Mouse (Mus musculus): Measurements from ENCODE around the gene Caprin1. TPM values are rescaled to one million over a fixed set of nuclear protein-coding genes. Genes with fewer than 3 reads are reported as not detected.

The Caprin1 gene
- polyA plus RNA-seq, 1 experiment from 2014 or later = 302 TPM

- Histone ChIP-seq H3K4me3 (ENCODE audit: low read length) (no peak overlapping the region), H3K9ac (ENCODE audit: low read length) (no peak overlapping the region), H3K4me1 (replicated peaks; ENCODE audit: control insufficient read depth, insufficient read depth, low read length) (no peaks in the 10 kb centered on the region), H3K27ac (ENCODE audit: low read length) (no peak overlapping the region), H3K36me3 (ENCODE audit: control insufficient read depth, insufficient read depth, low read length) (no peaks in the 10 kb centered on the region), H3K9me3 (ENCODE audit: control insufficient read depth, low read length) (no peaks in the 10 kb centered on the region), H3K27me3 (ENCODE audit: control insufficient read depth, insufficient read depth, low read depth, low read length) (no peaks in the 10 kb centered on the region), H3K4me2 (ENCODE audit: low read depth, low read length) (no peak overlapping the region)
- ATAC-seq (ENCODE audit: low read depth) = no peak
Observed at GRCm38 (mm10) chr2:103808466-103808865, 11.0 kb upstream of the Caprin1 start.

- ATAC-seq (ENCODE audit: low read depth) = no peak
- no peaks in the 10 kb centered on the region for H3K4me1 ChIP-seq (replicated peaks; ENCODE audit: control insufficient read depth, insufficient read depth, low read length)
- H3K27ac ChIP-seq (ENCODE audit: low read length) = no peak overlapping the region
- no peaks in the 10 kb centered on the region for H3K36me3 ChIP-seq (ENCODE audit: control insufficient read depth, insufficient read depth, low read length)
- WGBS = 61% methylated on average over 5 of the region's 5 CpGs
- H3K9me3 ChIP-seq (ENCODE audit: control insufficient read depth, low read length) = no peaks in the 10 kb centered on the region
- no peak overlapping the region for H3K4me3 ChIP-seq (ENCODE audit: low read length)
- H3K9ac ChIP-seq (ENCODE audit: low read length) = no peak overlapping the region
- H3K27me3 ChIP-seq (ENCODE audit: control insufficient read depth, insufficient read depth, low read depth, low read length) = no peaks in the 10 kb centered on the region
- no peak overlapping the region for H3K4me2 ChIP-seq (ENCODE audit: low read depth, low read length)
Observed at GRCm38 (mm10) chr2:103803770-103804530, 6.5 kb upstream of the Caprin1 start.

GRCm38 (mm10) chr2:103802422-103802821 is 5.0 kb upstream of the Caprin1 start:
- no peak overlapping the region for H3K4me3 ChIP-seq (ENCODE audit: low read length)
- no peaks in the 10 kb centered on the region for H3K36me3 ChIP-seq (ENCODE audit: control insufficient read depth, insufficient read depth, low read length)
- H3K9me3 ChIP-seq (ENCODE audit: control insufficient read depth, low read length) = no peaks in the 10 kb centered on the region
- WGBS = 83% methylated on average over 1 of the region's 1 CpGs
- H3K9ac ChIP-seq (ENCODE audit: low read length) = no peak overlapping the region
- no peak overlapping the region for H3K4me2 ChIP-seq (ENCODE audit: low read depth, low read length)
- no peak overlapping the region for H3K27ac ChIP-seq (ENCODE audit: low read length)
- H3K27me3 ChIP-seq (ENCODE audit: control insufficient read depth, insufficient read depth, low read depth, low read length) = no peaks in the 10 kb centered on the region
- ATAC-seq (ENCODE audit: low read depth) = no peak
- no peaks in the 10 kb centered on the region; the same call in 1 of the 2 replicates for H3K4me1 ChIP-seq (replicated peaks; ENCODE audit: control insufficient read depth, insufficient read depth, low read length)

- Histone ChIP-seq H3K9ac (ENCODE audit: low read length) (peak overlapping the region; percentile 89), H3K4me2 (ENCODE audit: low read depth, low read length) (peak overlapping the region; percentile 61), H3K4me1 (replicated peaks; ENCODE audit: control insufficient read depth, insufficient read depth, low read length) (peaks cover 10% of the 10 kb centered on the region; the same call in 1 of the 2 replicates), H3K9me3 (ENCODE audit: control insufficient read depth, low read length) (no peaks in the 10 kb centered on the region), H3K4me3 (ENCODE audit: low read length) (peak overlapping the region; percentile 81), H3K36me3 (ENCODE audit: control insufficient read depth, insufficient read depth, low read length) (peaks cover 9% of the 10 kb centered on the region), H3K27me3 (ENCODE audit: control insufficient read depth, insufficient read depth, low read depth, low read length) (no peaks in the 10 kb centered on the region), H3K27ac (ENCODE audit: low read length) (peak overlapping the region; percentile 100)
- ATAC-seq (ENCODE audit: low read depth) = peak; percentile 68
- WGBS = under 1% methylated on average over 39 of the region's 72 CpGs
Observed at GRCm38 (mm10) chr2:103796861-103797466, 485 bp downstream of the Caprin1 start.

GRCm38 (mm10) chr2:103796211-103796860 is 1.1 kb downstream of the Caprin1 start:
- Histone ChIP-seq H3K27me3 (ENCODE audit: control insufficient read depth, insufficient read depth, low read depth, low read length) (no peaks in the 10 kb centered on the region), H3K9ac (ENCODE audit: low read length) (peak overlapping the region; percentile 89), H3K27ac (ENCODE audit: low read length) (peak overlapping the region; percentile 100), H3K9me3 (ENCODE audit: control insufficient read depth, low read length) (no peaks in the 10 kb centered on the region), H3K4me1 (replicated peaks; ENCODE audit: control insufficient read depth, insufficient read depth, low read length) (peaks cover 10% of the 10 kb centered on the region; the same call in 1 of the 2 replicates), H3K36me3 (ENCODE audit: control insufficient read depth, insufficient read depth, low read length) (peaks cover 11% of the 10 kb centered on the region), H3K4me3 (ENCODE audit: low read length) (peak overlapping the region; percentile 81), H3K4me2 (ENCODE audit: low read depth, low read length) (peak overlapping the region; percentile 61)
- under 1% methylated on average over 42 of the region's 42 CpGs for WGBS
- ATAC-seq (ENCODE audit: low read depth) = peak; percentile 27

- peak overlapping the region; percentile 61 for H3K4me2 ChIP-seq (ENCODE audit: low read depth, low read length)
- H3K36me3 ChIP-seq (ENCODE audit: control insufficient read depth, insufficient read depth, low read length) = peaks cover 14% of the 10 kb centered on the region
- peak overlapping the region; percentile 89 for H3K9ac ChIP-seq (ENCODE audit: low read length)
- peak overlapping the region; percentile 100 for H3K27ac ChIP-seq (ENCODE audit: low read length)
- peak; percentile 55 for ATAC-seq (ENCODE audit: low read depth)
- WGBS = 0% methylated on average over 11 of the region's 11 CpGs
- peaks cover 10% of the 10 kb centered on the region; the same call in 1 of the 2 replicates for H3K4me1 ChIP-seq (replicated peaks; ENCODE audit: control insufficient read depth, insufficient read depth, low read length)
- peak overlapping the region; percentile 81 for H3K4me3 ChIP-seq (ENCODE audit: low read length)
- H3K27me3 ChIP-seq (ENCODE audit: control insufficient read depth, insufficient read depth, low read depth, low read length) = no peaks in the 10 kb centered on the region
- H3K9me3 ChIP-seq (ENCODE audit: control insufficient read depth, low read length) = no peaks in the 10 kb centered on the region
Observed at GRCm38 (mm10) chr2:103795843-103796210, 1.6 kb downstream of the Caprin1 start.

GRCm38 (mm10) chr2:103792009-103792408 is 5.4 kb downstream of the Caprin1 start:
- peaks cover 10% of the 10 kb centered on the region; the same call in 1 of the 2 replicates for H3K4me1 ChIP-seq (replicated peaks; ENCODE audit: control insufficient read depth, insufficient read depth, low read length)
- H3K27me3 ChIP-seq (ENCODE audit: control insufficient read depth, insufficient read depth, low read depth, low read length) = no peaks in the 10 kb centered on the region
- H3K9ac ChIP-seq (ENCODE audit: low read length) = no peak overlapping the region
- ATAC-seq (ENCODE audit: low read depth) = no peak
- H3K36me3 ChIP-seq (ENCODE audit: control insufficient read depth, insufficient read depth, low read length) = peaks cover 21% of the 10 kb centered on the region
- no peak overlapping the region for H3K27ac ChIP-seq (ENCODE audit: low read length)
- no peak overlapping the region for H3K4me2 ChIP-seq (ENCODE audit: low read depth, low read length)
- no peak overlapping the region for H3K4me3 ChIP-seq (ENCODE audit: low read length)
- WGBS = 82% methylated on average over 1 of the region's 1 CpGs
- no peaks in the 10 kb centered on the region for H3K9me3 ChIP-seq (ENCODE audit: control insufficient read depth, low read length)

- no peak for ATAC-seq (ENCODE audit: low read depth)
- Histone ChIP-seq H3K4me2 (ENCODE audit: low read depth, low read length) (no peak overlapping the region), H3K9ac (ENCODE audit: low read length) (no peak overlapping the region), H3K4me3 (ENCODE audit: low read length) (no peak overlapping the region), H3K27ac (ENCODE audit: low read length) (no peak overlapping the region), H3K27me3 (ENCODE audit: control insufficient read depth, insufficient read depth, low read depth, low read length) (no peaks in the 10 kb centered on the region), H3K36me3 (ENCODE audit: control insufficient read depth, insufficient read depth, low read length) (peaks cover 14% of the 10 kb centered on the region), H3K9me3 (ENCODE audit: control insufficient read depth, low read length) (no peaks in the 10 kb centered on the region), H3K4me1 (replicated peaks; ENCODE audit: control insufficient read depth, insufficient read depth, low read length) (no peaks in the 10 kb centered on the region; the same call in 1 of the 2 replicates)
- 93% methylated on average over 1 of the region's 1 CpGs for WGBS
Observed at GRCm38 (mm10) chr2:103785735-103786134, 11.7 kb downstream of the Caprin1 start.

GRCm38 (mm10) chr2:103784621-103785020 is 12.8 kb downstream of the Caprin1 start:
- Histone ChIP-seq H3K9me3 (ENCODE audit: control insufficient read depth, low read length) (no peaks in the 10 kb centered on the region), H3K4me3 (ENCODE audit: low read length) (no peak overlapping the region), H3K36me3 (ENCODE audit: control insufficient read depth, insufficient read depth, low read length) (peaks cover 18% of the 10 kb centered on the region), H3K27me3 (ENCODE audit: control insufficient read depth, insufficient read depth, low read depth, low read length) (no peaks in the 10 kb centered on the region), H3K4me2 (ENCODE audit: low read depth, low read length) (no peak overlapping the region), H3K9ac (ENCODE audit: low read length) (no peak overlapping the region), H3K4me1 (replicated peaks; ENCODE audit: control insufficient read depth, insufficient read depth, low read length) (no peaks in the 10 kb centered on the region), H3K27ac (ENCODE audit: low read length) (no peak overlapping the region)
- ATAC-seq (ENCODE audit: low read depth) = no peak
- WGBS = 81% methylated on average over 4 of the region's 4 CpGs

All from lung, embryonic 16.5 days (tissue).